Mouse (Mus musculus) T-helper 17 cell (primary cell): ENCODE results near the gene Yif1b.
"Not testable (repeated sequence)": the region's sequence is repeated elsewhere in the genome, so short reads cannot be mapped to it uniquely, and the experiment has no call there.

ENCODE experiments used
- in situ Hi-C, 2 experiments: fragments of 300-600 bp; cut with MboI, MseI; formaldehyde crosslinking; loops; 1 replicate in 1 of 2; 2 replicates in 1 of 2; pipeline ENCODE4 v1.15.1; 2025; ENCODE audit warnings: high pct_unique_total_duplicates in 2 of 2

The Yif1b gene

DNA sequence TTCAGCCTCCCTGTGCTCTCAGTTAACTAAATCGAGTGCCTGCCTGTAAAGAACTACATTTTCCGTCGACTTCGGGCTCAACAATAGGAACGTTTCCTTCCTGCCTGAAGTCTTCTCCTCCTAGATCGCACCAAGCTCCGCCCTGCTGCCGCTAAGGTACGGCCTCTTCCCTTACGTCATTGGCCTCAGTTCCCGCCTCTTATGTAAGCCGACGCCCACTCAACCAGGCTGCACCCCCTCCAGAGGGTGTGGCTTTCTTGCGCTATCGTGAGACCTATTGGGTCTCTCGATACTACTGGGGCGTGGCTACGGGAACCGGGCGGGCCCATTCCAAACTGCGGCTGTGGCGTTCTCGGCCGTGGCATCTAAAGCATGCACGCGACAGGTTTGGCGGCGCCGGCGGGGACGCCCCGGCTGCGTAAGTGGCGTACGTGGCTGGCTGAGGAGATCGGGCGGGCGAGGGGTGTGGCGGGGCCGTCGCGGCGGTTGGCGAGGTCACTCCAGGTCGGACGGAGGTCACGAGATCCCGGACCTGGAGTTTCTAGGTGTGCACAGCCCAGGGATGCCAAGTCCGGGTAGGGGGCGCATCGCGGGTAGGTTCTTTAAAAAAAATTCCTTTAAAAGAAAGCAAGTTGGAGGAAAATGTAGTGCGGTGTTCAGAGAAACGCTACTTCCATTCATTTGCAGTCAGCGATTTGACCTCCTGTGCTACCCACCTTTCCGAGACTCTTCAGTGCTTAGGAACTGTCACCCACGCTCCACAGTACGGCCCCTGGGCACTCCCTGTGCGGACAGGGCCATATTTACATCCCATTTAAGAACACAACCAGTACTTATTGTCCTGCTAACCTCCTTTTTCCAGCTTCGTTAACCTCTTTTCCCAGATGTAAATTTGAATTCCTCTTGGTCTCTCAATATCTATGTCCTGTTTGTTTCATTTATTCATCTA lies at the start of gene Yif1b:
Gene Yif1b, plus strand, starts transcription at position 311 of the 949 bp plus-strand sequence.
- in situ Hi-C loops: no loop called here

DNA sequence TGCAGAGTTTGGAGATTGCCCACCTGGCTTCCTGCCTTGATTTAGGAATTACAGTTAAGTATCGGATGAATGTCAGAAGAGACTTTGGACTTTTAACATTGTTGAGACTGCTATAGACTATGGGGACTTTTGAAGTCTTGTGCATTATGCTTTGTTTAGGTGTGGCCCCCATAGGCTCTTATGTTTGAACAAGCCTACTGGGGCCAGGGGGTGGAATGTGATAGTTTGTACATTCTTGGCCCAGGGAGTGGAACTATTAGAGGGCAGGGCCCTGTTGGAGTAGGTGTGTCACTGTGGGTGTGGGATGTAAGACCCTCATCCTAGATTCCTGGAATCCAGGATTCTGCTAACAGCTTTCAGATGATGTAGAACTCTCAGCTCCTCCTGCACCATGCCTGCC lies 43.9 kb upstream of the Yif1b start:
- in situ Hi-C loops: not testable (repeated sequence)

DNA sequence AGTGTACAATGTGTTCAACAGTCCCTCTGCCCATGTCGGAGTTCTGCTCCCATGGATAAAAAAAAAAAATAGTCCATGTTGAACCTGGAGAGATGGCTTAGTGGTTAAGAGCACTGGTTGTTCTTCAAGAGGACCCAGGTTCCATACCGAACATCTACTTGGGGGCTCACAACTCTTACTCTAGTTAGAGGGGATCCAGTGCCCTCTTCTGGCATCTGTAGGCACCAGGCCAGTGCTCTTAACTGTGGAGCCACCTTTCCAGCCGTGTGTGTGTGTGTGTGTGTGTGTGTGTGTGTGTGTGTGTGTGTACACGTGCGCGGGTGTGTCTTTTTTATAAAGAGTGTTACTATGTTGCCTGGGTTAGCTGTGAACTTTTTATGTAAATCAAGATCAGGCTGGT lies 35.6 kb upstream of the Yif1b start:
- in situ Hi-C loops: no loop called here

DNA sequence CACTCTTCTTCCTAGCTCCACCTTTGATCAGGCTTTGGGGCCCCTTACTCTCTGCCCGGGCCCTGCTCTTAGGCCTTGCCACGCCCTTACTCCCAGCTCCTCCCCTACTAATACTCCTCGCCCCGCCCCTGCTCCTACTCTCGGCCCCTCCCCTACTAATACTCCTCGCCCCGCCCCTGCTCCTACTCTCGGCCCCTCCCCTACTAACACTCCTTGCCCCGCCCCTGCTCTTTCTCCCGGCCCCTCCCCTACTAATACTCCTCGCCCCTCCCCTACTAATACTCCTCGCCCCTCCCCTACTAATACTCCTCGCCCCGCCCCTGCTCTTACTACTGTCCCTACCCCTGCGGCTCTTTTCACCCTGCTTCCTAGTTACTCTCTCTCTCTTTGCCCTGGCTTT lies 27.1 kb upstream of the Yif1b start:
- in situ Hi-C loops: not testable (repeated sequence)

DNA sequence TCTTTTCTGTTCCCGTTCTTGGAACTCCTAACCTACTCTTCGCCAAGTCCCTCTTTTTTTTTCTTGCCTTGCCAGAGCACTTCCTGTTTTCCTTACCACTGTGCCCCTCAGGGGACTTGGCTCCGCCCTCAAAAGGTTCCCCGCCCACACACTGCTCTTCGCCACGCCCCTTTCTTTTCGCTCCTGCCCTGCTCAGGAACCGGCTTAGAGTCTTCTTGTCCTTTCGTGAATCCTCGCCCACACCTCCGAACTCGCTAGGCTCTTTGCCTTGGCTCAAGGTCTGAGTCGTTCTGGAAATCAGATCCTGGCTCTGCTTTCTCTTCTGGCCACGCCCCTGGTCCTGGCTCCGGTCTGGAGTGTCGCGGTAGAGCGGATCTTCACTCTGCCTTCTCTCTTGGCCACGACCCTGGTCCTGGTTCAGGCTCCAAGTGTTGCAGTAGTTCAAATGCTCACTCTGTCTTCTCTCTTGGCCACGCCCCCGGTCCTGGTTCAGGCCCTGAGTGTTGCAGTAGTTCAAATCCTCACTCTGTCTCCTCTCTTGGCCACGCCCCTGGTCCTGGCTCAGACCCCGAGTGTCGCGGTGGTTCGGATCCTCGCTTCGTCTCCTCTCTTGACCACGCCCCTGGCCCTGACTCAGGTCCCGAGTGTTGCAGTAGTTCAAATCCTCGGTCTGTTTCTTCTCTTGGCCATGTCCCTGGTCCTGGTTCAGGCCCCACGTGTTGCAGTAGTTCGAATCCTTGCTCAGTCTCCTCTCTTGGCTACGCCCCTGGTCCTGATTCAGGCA lies 26.5 kb upstream of the Yif1b start:
- in situ Hi-C loops: no loop called here

DNA sequence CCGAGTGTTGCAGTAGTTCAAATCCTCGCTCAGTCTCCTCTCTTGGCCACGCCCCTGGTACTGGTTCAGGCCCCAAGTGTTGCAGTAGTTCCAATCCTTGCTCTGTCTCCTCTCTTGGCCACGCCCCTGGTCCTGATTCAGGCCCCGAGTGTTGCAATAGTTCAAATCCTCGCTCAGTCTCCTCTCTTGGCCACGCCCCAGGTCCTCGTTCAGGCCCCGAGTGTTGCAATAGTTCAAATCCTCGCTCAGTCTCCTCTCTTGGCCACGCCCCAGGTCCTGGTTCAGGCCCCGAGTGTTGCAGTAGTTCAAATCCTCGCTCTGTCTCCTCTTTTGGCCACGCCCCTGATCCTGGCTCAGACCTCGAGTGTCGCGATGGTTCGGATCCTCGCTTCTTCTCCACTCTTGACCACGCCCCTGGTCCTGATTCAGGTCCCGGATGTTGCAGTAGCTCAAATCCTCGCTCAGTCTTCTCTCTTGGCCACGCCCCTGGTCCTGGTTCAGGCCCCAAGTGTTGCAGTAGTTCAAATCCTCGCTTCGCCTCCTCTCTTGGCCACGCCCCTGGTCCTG lies 25.8 kb upstream of the Yif1b start:
- in situ Hi-C loops: no loop called here

DNA sequence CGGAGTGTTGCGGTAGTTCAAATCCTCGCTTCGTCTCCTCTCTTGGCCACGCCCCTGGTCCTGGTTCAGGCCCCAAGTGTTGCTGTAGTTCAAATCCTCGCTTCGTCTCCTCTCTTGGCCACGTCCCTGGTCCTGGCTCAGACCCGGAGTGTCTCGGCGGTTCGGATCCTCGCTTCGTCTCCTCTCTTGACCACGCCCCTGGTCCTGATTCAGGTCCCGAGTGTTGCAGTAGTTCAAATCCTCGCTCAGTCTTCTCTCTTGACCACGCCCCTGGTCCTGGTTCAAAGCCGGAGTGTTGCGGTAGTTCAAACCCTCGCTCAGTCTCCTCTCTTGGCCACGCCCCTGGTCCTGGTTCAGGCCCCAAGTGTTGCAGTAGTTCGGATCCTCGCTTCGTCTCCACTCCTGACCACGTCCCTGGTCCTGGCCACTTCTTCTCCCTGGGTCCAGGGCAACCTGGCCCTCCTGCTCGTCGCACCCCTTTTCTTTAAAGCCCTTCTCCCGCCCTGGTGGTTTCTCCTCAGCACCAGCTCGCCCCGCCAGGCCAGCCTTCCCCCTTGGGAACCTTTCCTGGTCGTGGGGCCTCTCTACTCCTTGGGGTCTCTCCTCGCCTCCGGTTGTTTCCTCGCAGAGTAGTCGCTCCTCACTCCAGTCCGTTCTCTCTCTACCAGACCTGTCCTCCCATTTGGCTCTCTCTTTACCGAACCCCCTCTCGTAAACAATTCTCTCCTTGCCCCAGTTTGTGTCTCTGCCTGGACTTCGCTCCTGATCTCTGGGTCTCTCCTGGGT lies 25.2 kb upstream of the Yif1b start:
- in situ Hi-C loops: not testable (repeated sequence)

DNA sequence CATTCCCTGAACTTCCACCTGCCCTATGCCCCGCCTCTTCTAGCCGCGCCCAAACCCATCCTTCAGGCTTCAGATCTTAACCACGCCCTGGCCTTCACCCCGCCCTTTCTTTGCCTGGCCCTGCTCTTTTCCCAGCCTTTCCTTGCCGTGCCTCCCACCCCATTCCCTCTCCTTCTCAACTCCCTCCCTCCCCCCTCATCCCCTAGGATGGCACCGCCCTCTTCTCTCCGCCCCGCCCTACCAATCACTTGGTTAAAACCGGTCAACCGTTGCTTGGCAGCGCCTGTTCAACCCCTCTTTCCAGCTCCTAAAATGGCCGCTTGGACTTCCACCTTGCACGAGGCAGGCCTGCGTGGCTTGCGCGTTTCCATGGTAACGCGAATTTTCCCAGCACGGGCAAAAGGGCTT lies 24.4 kb upstream of the Yif1b start, which contains the start of gene Catsperg1:
Gene Catsperg1, minus strand, starts transcription at position 361 of the 408 bp plus-strand sequence.
- in situ Hi-C loops: no loop called here

DNA sequence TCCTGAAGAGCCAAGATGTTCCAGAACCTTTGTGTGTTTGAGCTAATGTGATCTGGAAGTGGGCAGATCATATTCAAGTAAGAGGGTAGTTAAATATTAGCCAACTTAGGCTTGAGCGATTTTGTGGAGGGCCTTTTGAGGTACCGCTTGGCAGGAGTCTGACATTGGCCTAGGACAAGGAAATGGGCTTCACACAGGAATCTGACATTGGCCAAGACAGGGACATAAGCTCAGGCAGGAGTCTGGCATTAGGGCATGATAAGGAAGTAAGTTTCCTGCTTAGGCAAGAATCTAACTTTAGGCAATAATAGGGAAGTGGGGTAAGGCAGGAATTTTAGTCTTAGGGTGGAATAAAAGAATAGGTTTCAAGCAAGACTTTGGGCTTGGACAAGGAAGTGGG lies 23.9 kb upstream of the Yif1b start:
- in situ Hi-C loops: no loop called here

DNA sequence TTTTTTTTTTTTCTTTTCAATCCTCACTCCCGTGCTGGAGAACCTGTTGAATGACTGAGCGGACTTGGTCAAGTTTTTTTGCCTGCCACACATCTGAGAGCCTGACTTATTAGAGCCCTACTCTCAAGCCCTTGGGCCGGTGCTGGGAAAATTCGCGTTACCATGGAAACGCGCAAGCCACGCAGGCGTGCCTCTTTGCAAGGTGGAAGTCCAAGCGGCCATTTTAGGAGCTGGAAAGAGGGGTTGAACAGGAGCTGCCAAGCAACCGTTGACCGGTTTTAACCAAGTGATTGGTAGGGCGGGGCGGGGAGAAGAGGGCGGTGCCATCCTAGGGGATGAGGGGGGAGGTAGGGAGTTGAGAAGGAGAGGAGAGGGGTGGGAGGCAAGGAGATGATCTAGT lies 23.3 kb upstream of the Yif1b start:
- in situ Hi-C loops: no loop called here

DNA sequence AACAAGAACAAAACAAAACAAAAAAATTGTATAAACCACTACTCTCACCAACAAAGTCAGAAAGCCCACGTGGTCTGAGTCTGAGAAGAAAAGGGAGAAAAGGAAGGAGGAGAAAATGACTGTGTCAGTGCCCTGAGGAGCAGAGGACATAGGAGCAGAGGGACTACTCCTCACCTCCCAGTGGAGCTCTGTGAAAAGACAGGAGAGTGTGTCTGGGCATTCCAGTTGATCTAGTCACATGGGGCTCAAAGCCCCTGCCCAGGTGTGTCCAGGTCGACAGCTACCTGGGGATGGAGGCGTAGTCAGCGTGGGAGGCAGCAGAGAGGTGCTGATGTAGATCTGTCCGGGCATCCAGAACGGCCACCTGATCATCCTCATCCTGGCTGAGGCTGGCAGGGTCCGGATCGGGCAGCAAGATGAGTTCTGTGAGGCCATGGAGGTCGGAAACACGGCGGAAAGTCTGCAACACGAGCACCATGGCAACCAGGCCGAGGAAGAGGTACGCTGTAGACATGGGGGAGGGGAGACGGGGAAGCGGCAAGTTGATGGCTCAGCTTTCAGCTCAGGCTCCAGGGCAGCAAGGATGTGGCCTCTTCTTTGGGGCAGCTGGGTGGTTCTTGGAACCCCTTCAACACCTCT lies 13.3 kb upstream of the Yif1b start:
- in situ Hi-C loops: no loop called here

DNA sequence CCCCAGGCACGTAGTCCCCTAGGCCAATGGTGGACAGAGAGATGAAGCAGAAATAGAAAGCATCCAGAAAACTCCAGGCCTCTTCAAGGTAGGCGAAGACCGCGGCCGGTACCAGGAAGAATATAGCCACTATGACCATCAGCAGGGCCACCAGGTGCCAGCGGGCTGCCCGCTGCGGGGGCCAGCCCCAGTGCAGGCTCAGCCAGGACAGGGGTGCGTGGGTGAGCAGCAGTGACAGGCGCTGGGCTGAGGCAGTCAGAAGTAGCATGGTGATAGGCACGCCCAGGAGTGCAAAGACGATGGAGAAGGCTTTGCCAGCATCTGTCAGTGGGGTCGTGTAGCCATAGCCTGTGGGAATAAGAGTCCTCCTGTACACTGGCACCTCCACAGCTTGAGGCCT lies 12.6 kb upstream of the Yif1b start:
- in situ Hi-C loops: no loop called here

DNA sequence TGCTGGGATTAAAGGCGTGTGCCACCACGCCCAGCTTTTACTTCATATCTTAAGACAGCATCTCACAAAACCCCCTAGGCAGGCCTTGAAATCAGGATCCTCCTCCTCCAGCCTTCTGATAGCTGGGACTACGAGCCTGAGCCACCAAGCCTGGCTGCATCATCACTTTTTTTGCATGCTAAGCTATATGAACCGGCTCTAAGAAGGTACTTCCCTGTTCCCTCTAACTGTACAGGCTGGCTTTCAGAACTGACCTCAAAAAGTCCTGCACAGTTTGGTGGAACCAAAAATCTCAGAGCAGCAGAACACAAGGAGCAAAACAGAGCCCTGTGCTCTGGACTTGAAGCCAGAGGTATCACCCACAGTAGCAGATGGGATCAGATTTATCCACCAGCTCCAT lies 9.9 kb upstream of the Yif1b start:
- in situ Hi-C loops: no loop called here

DNA sequence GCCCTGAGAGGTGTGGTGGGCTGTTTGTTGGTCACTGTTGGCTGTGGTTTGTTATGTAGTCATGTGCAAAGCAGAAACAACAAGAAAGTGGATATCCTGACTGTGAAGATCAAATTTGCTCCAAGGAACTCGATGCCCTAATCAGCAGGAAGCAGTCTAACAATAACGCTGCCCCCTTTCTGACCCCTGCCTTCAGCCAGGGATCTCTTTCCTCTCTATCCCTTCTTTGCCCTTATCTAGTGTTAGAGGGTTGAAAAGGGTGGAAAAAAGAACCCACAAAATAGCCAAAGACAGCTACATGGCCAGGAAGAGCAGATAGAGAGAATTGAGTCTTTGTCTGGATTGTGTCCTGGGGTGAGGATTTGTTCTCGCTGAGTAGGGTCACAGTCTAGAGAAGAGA lies 7.6 kb upstream of the Yif1b start:
- in situ Hi-C loops: no loop called here

DNA sequence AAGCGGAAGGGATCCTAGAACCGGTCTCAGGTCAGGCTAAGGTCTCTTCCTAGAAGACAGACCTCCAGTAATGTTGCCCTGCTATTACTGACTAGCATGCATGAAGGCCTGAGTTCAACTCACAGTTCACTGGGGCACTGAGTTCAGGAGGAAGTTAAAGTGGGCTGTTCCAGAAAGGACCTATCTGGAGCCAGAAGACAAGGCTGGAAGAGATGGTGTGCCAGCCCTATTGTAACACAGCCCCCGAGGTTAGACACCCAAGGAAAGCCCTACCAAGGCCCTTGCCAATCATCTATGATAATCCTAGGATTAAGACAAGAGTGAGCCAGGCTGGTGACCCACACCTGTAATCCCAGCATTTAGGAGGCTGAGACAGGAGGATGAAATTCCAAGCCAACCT lies 6.6 kb upstream of the Yif1b start:
- in situ Hi-C loops: no loop called here

DNA sequence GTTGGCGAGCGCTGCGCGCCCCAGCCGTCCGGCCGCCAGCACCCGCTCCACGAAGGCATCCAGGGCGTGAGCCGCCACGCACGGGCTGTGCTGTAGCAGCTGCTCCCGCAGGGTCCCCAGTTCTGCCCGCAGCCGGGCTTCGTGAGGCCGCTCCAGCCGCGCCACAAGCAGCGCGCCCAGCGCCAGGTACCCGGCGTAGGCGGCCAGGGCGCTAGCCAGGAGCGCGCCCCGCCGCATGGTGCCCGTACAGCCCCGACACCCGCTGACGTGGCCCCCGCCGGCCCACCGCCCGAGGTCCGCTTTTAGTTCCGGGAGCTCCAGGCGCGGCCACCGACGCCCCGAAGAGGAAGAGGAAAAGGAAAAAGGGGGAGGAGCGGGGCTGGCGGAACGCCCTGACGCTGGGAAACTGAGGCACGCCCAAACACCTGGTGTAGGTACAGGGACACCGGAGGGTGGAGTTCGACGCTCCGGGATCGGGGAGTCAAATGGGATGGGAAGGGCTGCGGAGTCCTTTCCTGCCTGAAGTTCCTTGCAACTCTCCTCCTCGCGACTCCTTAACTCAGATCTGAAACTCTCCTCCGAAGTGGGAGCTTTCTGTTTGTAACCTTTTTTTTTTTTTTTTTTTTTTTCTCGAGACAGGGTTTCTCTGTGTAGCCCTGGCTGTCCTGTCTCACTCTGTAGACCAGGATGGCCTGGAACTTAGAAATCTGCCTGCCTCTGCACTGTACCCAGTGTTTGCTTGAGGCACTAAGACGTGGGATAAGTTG lies 5.7 kb upstream of the Yif1b start, which contains the start of gene Kcnk6:
Gene Kcnk6, minus strand, starts transcription at position 269 of the 767 bp plus-strand sequence.
- in situ Hi-C loops: no loop called here

DNA sequence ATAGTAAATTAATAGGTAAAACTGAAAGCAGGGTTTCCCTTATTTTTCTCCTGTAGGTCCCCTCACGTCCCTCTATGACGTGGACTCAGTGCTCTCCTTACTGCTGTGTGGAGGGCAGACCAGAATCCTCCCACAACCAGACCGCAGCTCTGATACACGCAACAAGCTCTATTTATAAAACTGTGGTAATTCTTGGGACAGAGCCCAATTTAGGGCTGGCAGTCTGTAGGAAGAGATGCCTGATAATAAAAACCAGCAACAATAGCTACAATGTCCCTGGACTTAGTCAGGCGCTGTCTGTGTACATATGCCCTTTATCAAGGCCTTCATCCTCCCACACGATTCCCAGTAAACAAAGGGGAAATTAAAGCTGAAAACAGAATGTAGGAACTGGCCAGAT lies 4.4 kb upstream of the Yif1b start:
- in situ Hi-C loops: no loop called here

DNA sequence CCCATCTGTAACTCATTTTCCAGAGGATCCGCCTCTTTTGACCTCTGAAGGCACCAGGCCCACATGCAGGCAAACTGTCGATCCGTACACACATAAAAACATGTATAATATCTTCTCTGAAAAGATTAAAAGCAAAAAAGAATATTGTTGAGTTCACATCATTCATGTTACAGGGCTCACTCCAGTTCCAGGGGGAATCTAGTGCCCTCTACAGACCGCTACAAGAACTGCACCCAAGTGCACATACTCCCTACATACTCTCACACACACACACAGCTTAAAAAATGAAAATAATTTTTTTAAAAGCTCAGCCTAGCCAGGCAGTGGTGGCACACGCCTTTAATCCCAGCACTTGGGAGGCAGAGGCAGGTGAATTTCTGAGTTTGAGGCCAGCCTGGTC lies 3.5 kb upstream of the Yif1b start:
- in situ Hi-C loops: no loop called here

DNA sequence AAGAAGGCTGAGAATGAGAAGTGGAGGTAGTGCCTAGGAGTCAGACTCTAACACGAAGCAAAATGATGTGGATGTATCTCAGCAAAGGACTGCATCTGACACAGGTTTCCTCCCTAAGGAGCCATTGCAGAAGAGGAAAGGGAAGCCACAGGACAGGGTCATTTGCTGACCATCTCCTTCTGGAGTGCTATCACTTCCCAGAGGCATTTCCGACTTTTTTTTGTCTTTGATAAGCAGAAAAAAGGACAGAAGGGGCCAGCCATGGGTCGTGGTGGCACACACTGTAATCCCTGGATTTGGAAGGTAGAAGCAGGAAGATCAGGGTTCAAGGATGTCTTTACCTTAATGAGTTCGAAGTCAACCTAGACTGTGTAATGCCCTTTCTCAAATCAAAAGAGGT lies 1.5 kb upstream of the Yif1b start:
- in situ Hi-C loops: no loop called here

DNA sequence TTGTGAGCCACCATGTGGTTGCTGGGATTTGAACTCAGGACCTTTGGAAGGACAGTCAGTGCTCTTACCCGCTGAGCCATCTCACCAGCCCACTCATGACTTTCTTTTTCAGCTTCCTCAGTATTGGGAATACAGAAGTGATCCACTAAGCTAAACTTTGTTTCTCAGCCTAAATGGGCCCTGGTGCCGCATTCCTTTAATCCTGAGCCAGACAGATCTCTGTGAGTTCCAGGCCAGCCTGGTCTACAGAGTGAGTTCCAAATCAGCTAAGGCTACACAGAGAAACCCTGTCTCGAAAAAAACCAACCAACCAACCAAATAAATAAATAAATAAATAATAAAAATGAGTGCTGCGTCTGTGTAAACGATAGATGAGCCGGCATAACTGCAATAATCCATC lies 533 bp upstream of the Yif1b start:
- in situ Hi-C loops: not testable (repeated sequence)
